In genomic region chr2:24974906-24975703, GRCm38 (mm10) we compare ENCODE assay signal across 8 mouse cellular contexts. TPM values are rescaled to one million over a fixed set of nuclear protein-coding genes. Genes with fewer than 3 reads are reported as not detected.
DNase-seq lines count a peak whose midpoint lies in the region; ATAC-seq and TF ChIP-seq lines count a peak whose summit lies in the region.

Mrpl41 (minus strand) TSS chr2:24975098.

- no peak for TF ChIP-seq CTCF in kidney, adult 2 months (conservative IDR thresholded peaks at IDR 0.05; ENCODE audit: insufficient read depth, insufficient read length, low read depth, low read length)
- TF ChIP-seq CTCF in spleen, adult 2 months (IDR thresholded peaks at IDR 0.05; ENCODE audit: extremely low read depth, insufficient read depth, insufficient read length, insufficient replicate concordance) = no peak

- peaks cover 18% of the 10 kb centered on the region for H3K4me1 ChIP-seq in embryonic facial prominence, embryonic 13.5 days
- H3K4me1 ChIP-seq in kidney, adult 2 months (ENCODE audit: control insufficient read depth, insufficient read depth, low read length) = peaks cover 6% of the 10 kb centered on the region
- peaks cover 16% of the 10 kb centered on the region for H3K4me1 ChIP-seq in limb, embryonic 12.5 days (replicated peaks)
- peaks cover 24% of the 10 kb centered on the region for H3K4me1 ChIP-seq in midbrain, embryonic 15.5 days
- peaks cover 5% of the 10 kb centered on the region; the same call in 1 of the 2 replicates for H3K4me1 ChIP-seq in spleen, adult 2 months (ENCODE audit: control insufficient read depth, insufficient read depth, insufficient read length)

- peak; percentile 99 for DNase-seq in 3134 (ENCODE audit: extremely low read depth, insufficient read length, low spot score)
- DNase-seq in adrenal gland, postnatal 36 days = peak; percentile 98 to 99
- DNase-seq in heart, adult 18-20 months = peak; percentile 94 to 99
- DNase-seq in kidney, adult 2 months = peak; percentile 98
- peak; percentile 91 to 96 for DNase-seq in spleen, adult 2 months (ENCODE audit: low read depth in 1 of 2, low spot score in 2 of 2)

- H3K9me3 ChIP-seq in embryonic facial prominence, embryonic 13.5 days = no peaks in the 10 kb centered on the region
- H3K9me3 ChIP-seq in limb, embryonic 12.5 days = no peaks in the 10 kb centered on the region
- H3K9me3 ChIP-seq in midbrain, embryonic 15.5 days = no peaks in the 10 kb centered on the region

- peak within 1 kb of the TSS; percentile 80 for H3K4me3 ChIP-seq in embryonic facial prominence, embryonic 13.5 days
- H3K4me3 ChIP-seq in kidney, adult 2 months (ENCODE audit: insufficient read depth, low read depth, low read length) = peak within 1 kb of the TSS; percentile 86
- H3K4me3 ChIP-seq in limb, embryonic 12.5 days (replicated peaks) = peak within 1 kb of the TSS; percentile 74
- peak within 1 kb of the TSS; percentile 72 for H3K4me3 ChIP-seq in midbrain, embryonic 15.5 days
- H3K4me3 ChIP-seq in spleen, adult 2 months (ENCODE audit: extremely low read depth, insufficient read depth, insufficient read length) = peak within 1 kb of the TSS; percentile 89

- peak within 1 kb of the TSS; percentile 93 for H3K4me2 ChIP-seq in embryonic facial prominence, embryonic 13.5 days
- H3K4me2 ChIP-seq in limb, embryonic 12.5 days = peak within 1 kb of the TSS; percentile 94
- peak within 1 kb of the TSS; percentile 98 for H3K4me2 ChIP-seq in midbrain, embryonic 15.5 days

- under 1% methylated on average over 64 of the region's 64 CpGs for WGBS in embryonic facial prominence, embryonic 13.5 days
- under 1% methylated on average over 64 of the region's 64 CpGs for WGBS in kidney, adult 2 months
- WGBS in limb, embryonic 12.5 days = under 1% methylated on average over 64 of the region's 64 CpGs
- WGBS in midbrain, embryonic 15.5 days = 0% methylated on average over 64 of the region's 64 CpGs
- under 1% methylated on average over 64 of the region's 64 CpGs for WGBS in spleen, adult 2 months

- peaks cover 33% of the 10 kb centered on the region for H3K36me3 ChIP-seq in embryonic facial prominence, embryonic 13.5 days
- no peaks in the 10 kb centered on the region for H3K36me3 ChIP-seq in kidney, adult 2 months (ENCODE audit: control insufficient read depth, insufficient read depth, low read length)
- peaks cover 33% of the 10 kb centered on the region for H3K36me3 ChIP-seq in limb, embryonic 12.5 days
- peaks cover 17% of the 10 kb centered on the region for H3K36me3 ChIP-seq in midbrain, embryonic 15.5 days (replicated peaks)
- peaks cover 7% of the 10 kb centered on the region; the same call in 1 of the 2 replicates for H3K36me3 ChIP-seq in spleen, adult 2 months (ENCODE audit: control insufficient read depth, insufficient read depth, low read length)

- ATAC-seq in embryonic facial prominence, embryonic 13.5 days (ENCODE audit: insufficient number of reproducible peaks, insufficient read depth, low FRiP score, low TSS enrichment, low read depth) = peak; percentile 99
- ATAC-seq in limb, embryonic 12.5 days (ENCODE audit: insufficient number of reproducible peaks, insufficient read depth, low FRiP score, low TSS enrichment, low read depth) = peak; percentile 100
- peak; percentile 100 for ATAC-seq in midbrain, embryonic 15.5 days (replicated peaks)

- H3K27ac ChIP-seq in embryonic facial prominence, embryonic 13.5 days = peak within 1 kb of the TSS; percentile 92
- peak within 1 kb of the TSS; percentile 82 for H3K27ac ChIP-seq in kidney, adult 2 months (ENCODE audit: insufficient read depth, low read depth, low read length)
- peak within 1 kb of the TSS; percentile 90 for H3K27ac ChIP-seq in limb, embryonic 12.5 days
- peak within 1 kb of the TSS; percentile 89 for H3K27ac ChIP-seq in midbrain, embryonic 15.5 days
- H3K27ac ChIP-seq in spleen, adult 2 months (ENCODE audit: insufficient read depth, low read length) = peak within 1 kb of the TSS; percentile 94

- H3K27me3 ChIP-seq in embryonic facial prominence, embryonic 13.5 days = no peaks in the 10 kb centered on the region
- no peaks in the 10 kb centered on the region for H3K27me3 ChIP-seq in kidney, adult 2 months (replicated peaks; ENCODE audit: control insufficient read depth, insufficient read depth, low read length)
- no peaks in the 10 kb centered on the region for H3K27me3 ChIP-seq in limb, embryonic 12.5 days
- no peaks in the 10 kb centered on the region for H3K27me3 ChIP-seq in midbrain, embryonic 15.5 days (replicated peaks)
- H3K27me3 ChIP-seq in spleen, adult 2 months (ENCODE audit: control insufficient read depth, insufficient read depth, low read length) = no peaks in the 10 kb centered on the region

- H3K9ac ChIP-seq in embryonic facial prominence, embryonic 13.5 days = peak within 1 kb of the TSS; percentile 84
- H3K9ac ChIP-seq in limb, embryonic 12.5 days (replicated peaks) = peak within 1 kb of the TSS; percentile 79
- H3K9ac ChIP-seq in midbrain, embryonic 15.5 days = peak within 1 kb of the TSS; percentile 57

- TF ChIP-seq POLR2A in kidney, adult 2 months (IDR thresholded peaks at IDR 0.05; ENCODE audit: low read depth, low read length) = peak; percentile 66
- TF ChIP-seq POLR2A in spleen, adult 2 months (IDR thresholded peaks at IDR 0.05; ENCODE audit: low read depth, low read length) = peak; percentile 96

RNA-seq across cellular contexts. Expression of gene Mrpl41, which starts in this region (rescaled TPM):
- total RNA-seq in adrenal gland, postnatal 36 days (2021) = 100 to 1,000 TPM in 1 of 2 experiments, 10 to 100 TPM in 1; 90.9 to 115 TPM
- 145 and 153 TPM in 2 replicates for polyA plus RNA-seq in embryonic facial prominence, embryonic 13.5 days (2015; fragmentation: Nextera tagmentation; extraction: Ambion mirVana)
- 100 to 1,000 TPM in 1 of 2 experiments, 10 to 100 TPM in 1; 96.3 to 114 TPM for total RNA-seq in heart, adult 18-20 months (2021)
- 55.8 and 66.0 TPM in 2 replicates for polyA plus RNA-seq in kidney, adult 2 months (2012; rRNA removed)
- polyA plus RNA-seq in limb, embryonic 12.5 days (2016; fragmentation: Nextera tagmentation; extraction: Ambion mirVana) = 132 and 147 TPM in 2 replicates
- 139 and 148 TPM in 2 replicates for polyA plus RNA-seq in midbrain, embryonic 15.5 days (2015; fragmentation: Nextera tagmentation; extraction: Ambion mirVana)
- polyA plus RNA-seq in spleen, adult 2 months (2012; rRNA removed) = 12.6 and 18.8 TPM in 2 replicates

Comparison
In these comparisons a context has a peak if more than half of its experiments do, and no peak if none do; other contexts are left out.
1. Peak in every context shown above with its lines: DNase-seq, ATAC-seq, H3K4me3 ChIP-seq and H3K27ac ChIP-seq.